Mouse (Mus musculus) olfactory bulb, adult 2 months (tissue): ENCODE data around the gene Gm12184. TPM values are rescaled to one million over a fixed set of nuclear protein-coding genes. Genes with fewer than 3 reads are reported as not detected.

ENCODE experiments used
- H3K27ac ChIP-seq: fragments of 200-500 bp; 2 replicates; pipeline ENCODE4 v1.5.1; 2012; ENCODE audit warnings: low read depth, low read length; ENCODE audit not compliant: insufficient read depth
- H3K4me1 ChIP-seq: fragments of 200-500 bp; 2 replicates; pipeline ENCODE4 v1.6.1; 2012; ENCODE audit warnings: low read length; ENCODE audit not compliant: control insufficient read depth, insufficient read depth
- H3K4me3 ChIP-seq: fragments of 200-500 bp; 2 replicates; pipeline ENCODE4 v1.5.1; 2012; ENCODE audit warnings: mild to moderate bottlenecking, low read depth, low read length, moderate library complexity; ENCODE audit not compliant: insufficient read depth
- CTCF ChIP-seq: fragments of 200-500 bp; IDR thresholded peaks from 2 replicates; pipeline ENCODE4 v1.5.1; 2012; ENCODE audit warnings: low read depth, mild to moderate bottlenecking, low read length, moderate library complexity; ENCODE audit not compliant: insufficient read depth
- POLR2A ChIP-seq: fragments of 200-500 bp; IDR thresholded peaks from 2 replicates; pipeline ENCODE4 v1.6.1; 2012; ENCODE audit warnings: mild to moderate bottlenecking, low read depth, low read length, moderate library complexity; ENCODE audit not compliant: insufficient read depth
- WGBS: fragments of 180-500 bp; shearing (Covaris S2); methylation state at CpG from one replicate; pipeline ENCODE4 v1.1.7; 2018; 5-methylcytosine and 5-hydroxymethylcytosine counted together
- polyA plus RNA-seq: library from polyadenylated mRNA; stranded (reverse); fragments of >200 nt; gene quantifications from 2 replicates; pipeline ENCODE4 v1.2.4, GENCODE M21; 2012; ENCODE audit warnings: low replicate concordance; ENCODE audit not compliant: missing spikeins, insufficient read depth, insufficient read length

The Gm12184 gene
- polyA plus RNA-seq, 1 experiment: not detected

DNA sequence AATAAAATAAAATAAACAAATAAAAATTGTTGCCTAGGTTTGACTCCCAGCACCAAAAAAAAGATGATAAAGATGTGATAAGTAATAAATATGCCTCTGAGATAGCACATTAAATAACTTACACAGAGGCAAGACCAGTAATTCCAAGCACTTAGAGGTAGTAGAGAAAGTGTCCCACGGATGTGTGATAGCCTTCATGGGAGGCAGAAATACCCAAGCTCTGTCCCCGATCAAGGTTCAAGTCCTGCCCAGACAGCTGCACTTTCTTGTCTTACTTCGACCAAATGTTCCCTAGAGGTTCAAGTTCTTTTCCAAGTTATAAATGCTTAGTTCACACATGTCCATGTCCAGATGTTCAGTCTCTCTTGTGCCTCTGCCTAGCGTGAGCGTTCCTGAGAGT lies 37.2 kb downstream of the Gm12184 start:
- H3K4me1 ChIP-seq: 0 out of 2 replicates have a peak, but pooled peaks cover 3% of the 10 kb centered on the region
- WGBS: 90% methylated on average over 5 of the region's 5 CpGs
- H3K4me3 ChIP-seq: no peak overlapping the region
- no peak for TF ChIP-seq POLR2A
- TF ChIP-seq CTCF: no peak
- no peak overlapping the region for H3K27ac ChIP-seq

DNA sequence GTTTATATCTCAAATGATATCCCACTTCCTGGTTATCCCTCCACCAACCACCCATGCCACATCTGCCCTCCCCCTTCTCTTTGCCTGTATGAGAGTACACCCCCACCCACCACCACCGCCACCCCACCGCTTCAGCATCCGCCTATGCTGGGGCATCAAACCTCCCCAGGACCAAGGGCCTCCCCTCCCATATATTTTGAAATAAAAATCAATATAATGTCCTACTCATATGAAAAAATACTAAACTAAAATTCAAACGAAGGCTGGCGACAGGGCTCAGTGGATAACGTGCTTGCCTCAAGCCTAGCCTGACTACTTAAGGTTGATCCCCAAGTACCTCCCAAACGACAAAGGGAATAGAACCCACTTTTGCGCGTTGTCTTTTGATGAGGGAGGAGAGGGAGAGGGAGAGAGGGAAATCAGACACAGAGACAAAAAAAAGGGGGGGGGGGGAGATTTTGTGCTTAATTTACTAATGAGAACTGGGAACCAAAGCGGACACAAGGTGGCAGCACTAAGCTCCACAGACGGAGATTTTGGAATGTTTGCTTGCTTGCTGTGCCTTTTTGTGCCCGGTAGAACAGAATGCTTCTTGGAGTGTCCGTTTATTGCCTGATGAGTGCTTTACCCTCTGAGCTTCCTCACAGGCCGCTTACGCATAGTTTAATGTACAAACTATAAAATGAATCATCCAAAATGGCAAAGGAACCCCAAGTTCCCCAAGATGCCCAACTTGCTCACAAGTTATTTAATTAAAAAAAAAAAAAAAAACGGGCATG lies 38.0 kb downstream of the Gm12184 start:
- no peak overlapping the region for H3K27ac ChIP-seq
- no peak for TF ChIP-seq CTCF
- no peak for TF ChIP-seq POLR2A
- 2% methylated on average over 16 of the region's 16 CpGs for WGBS

DNA sequence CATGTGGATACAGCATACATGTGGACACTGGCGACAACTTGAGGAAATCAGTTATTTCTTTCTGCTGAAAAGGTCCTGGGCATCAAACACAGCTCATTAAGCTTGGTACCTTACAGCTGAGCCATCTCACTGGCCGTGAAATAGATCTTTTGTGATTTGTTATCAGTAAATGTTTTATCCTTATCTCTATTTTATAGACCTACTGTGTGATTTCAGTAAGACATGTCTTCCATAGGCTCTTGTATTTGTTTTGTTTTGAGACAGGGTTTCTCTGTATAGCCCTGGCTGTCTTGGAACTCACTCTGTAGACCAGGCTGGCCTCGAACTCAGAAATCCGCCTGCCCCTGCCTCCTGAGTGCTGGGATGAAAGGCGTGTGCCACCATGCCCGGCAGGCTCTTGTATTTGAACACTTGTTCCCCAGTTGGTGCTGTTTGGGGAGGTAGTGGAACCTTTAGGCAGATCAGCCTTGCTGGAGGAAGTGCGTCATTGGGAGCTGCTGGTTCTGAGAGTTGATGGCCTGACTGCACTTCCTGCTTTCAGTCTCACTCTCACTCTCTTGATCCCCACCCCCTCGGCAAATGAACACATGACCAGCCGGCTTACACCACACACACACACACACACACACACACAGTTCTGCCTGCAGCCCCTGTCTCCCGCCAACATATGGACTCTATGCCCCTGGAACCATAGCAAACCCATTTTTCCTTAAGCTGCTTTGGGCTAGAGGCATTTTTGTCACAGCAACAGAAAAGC lies 38.8 kb downstream of the Gm12184 start:
- H3K4me3 ChIP-seq: no peak overlapping the region
- TF ChIP-seq POLR2A (no peak), CTCF (no peak)
- 51% methylated on average over 10 of the region's 10 CpGs for WGBS
- 0 out of 2 replicates have a peak, but pooled peaks cover 3% of the 10 kb centered on the region for H3K4me1 ChIP-seq
- no peak overlapping the region for H3K27ac ChIP-seq

More for the DNA sequence above, 38.0 kb downstream of the Gm12184 start:
- Histone ChIP-seq H3K4me3 (peak overlapping the region; percentile 56), H3K4me1 (0 out of 2 replicates have a peak, but pooled peaks cover 3% of the 10 kb centered on the region)

- no peak for TF ChIP-seq CTCF
- TF ChIP-seq POLR2A: no peak
- Histone ChIP-seq H3K4me3 (no peak overlapping the region), H3K27ac (no peak overlapping the region), H3K4me1 (no peaks in the 10 kb centered on the region)
- 90% methylated on average over 4 of the region's 4 CpGs for WGBS
These were observed 44.2 kb downstream of the Gm12184 start for GRCm38 (mm10) chr11:48782243-48782642.

DNA sequence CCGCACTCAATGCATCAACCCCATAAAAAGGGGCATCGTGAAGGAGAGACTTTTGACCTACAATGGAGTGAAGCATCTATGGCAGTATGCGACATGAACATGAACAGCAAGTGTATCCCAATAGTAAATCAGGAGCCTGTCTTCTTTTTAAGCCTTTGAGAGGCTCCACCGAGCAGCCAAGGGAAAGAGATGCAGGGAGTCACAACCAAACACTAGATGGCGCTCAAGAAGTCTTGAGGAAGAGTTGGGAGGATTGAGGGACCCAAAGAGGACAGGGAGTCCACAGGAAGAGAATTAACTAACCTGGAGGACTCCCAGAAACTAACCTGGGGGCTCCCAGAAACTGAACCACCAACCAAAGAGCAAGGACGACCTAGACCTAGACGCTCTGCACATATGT lies 47.0 kb downstream of the Gm12184 start:
- H3K27ac ChIP-seq: no peak overlapping the region
- 45% methylated on average over 7 of the region's 7 CpGs for WGBS
- TF ChIP-seq POLR2A (no peak), CTCF (no peak)
- no peaks in the 10 kb centered on the region for H3K4me1 ChIP-seq
- no peak overlapping the region for H3K4me3 ChIP-seq

DNA sequence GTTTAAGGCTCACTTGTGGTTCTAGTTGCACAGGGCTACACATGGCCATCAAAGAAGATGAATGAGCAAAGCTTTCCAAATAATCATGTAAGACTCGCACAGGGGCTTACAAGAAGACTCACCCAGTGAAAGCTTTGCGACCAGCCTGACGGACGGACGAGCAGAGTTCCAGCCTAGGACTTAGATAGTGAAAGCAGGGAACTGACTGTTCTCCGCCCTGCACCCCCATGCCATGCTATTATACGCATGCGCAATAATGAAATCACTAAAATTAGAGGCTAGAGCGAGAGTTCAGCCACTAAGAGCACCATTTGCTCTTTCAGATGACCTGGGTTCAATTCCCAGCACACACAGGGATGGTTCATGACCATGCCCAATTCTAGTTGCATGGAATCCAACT lies 49.2 kb downstream of the Gm12184 start:
- no peak for TF ChIP-seq POLR2A
- TF ChIP-seq CTCF: no peak
- no peak overlapping the region for H3K4me3 ChIP-seq
- H3K4me1 ChIP-seq: no peaks in the 10 kb centered on the region
- 94% methylated on average over 9 of the region's 9 CpGs for WGBS
- H3K27ac ChIP-seq: no peak overlapping the region

DNA sequence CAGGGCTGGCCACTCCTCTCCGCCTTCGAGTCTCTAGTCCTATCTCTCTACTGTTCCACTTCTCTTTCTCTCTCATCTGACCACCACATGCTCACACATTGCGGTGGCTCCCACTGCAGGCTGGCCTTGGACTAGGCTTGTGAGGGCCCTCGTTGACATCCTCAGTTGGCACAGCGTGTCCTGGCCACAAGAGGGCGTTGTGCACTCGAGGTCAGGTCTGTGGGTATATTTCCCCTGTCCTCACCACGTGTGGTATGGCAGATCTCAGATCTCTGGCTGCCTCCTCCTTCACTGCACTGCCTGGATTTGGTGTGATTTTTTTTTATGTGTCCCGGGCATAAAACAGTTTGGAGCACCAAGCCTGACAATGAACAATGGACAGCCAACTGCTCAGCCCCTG lies 49.8 kb downstream of the Gm12184 start:
- no peaks in the 10 kb centered on the region for H3K4me1 ChIP-seq
- no peak overlapping the region for H3K4me3 ChIP-seq
- no peak overlapping the region for H3K27ac ChIP-seq
- WGBS: 46% methylated on average over 9 of the region's 9 CpGs
- TF ChIP-seq POLR2A: no peak

DNA sequence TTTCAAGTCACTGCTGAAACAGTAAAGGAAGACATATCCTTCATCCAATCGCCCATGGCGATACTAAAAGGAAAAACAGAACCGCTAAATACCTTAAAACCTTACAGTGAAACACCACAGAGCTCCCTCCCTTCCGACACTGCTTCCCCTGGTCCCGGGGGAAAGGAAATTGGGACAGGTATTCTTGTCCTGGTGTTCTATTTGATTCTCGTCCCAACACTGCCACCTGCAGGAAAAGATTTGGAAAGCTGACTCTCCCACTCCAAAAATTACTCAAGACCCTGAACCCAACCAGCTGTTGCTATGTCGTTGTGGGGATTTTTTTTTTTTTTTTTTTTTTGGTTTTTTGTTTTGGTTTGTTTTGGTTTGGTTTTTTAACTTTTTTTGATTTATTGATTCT lies 51.0 kb downstream of the Gm12184 start:
- Histone ChIP-seq H3K4me3 (no peak overlapping the region), H3K27ac (no peak overlapping the region), H3K4me1 (no peaks in the 10 kb centered on the region)
- TF ChIP-seq CTCF (no peak), POLR2A (no peak)
- 3% methylated on average over 7 of the region's 7 CpGs for WGBS

Other genes with a start within 250 kb of the Gm12184 start
- 2,873 TPM in 1 of 2 replicates, not detected in the other for gene Rack1, start 26.3 kb downstream of the Gm12184 start, polyA plus RNA-seq
- gene Trim41, start 9.3 kb downstream of the Gm12184 start, polyA plus RNA-seq: not detected in 2 replicates
- gene Trim7, start 515 bp downstream of the Gm12184 start, polyA plus RNA-seq: not detected in 2 replicates
- gene Irgm1, start 45.0 kb upstream of the Gm12184 start, polyA plus RNA-seq: 204 TPM in 1 of 2 replicates, not detected in the other
- gene Gm5431, start 75.6 kb upstream of the Gm12184 start, polyA plus RNA-seq: not detected in 2 replicates
- not detected in 2 replicates for gene Psme2b, start 119.5 kb upstream of the Gm12184 start, polyA plus RNA-seq
- not detected in 2 replicates for gene Olfr56, start 152.2 kb upstream of the Gm12184 start, polyA plus RNA-seq
- gene 9930111J21Rik1, start 152.7 kb upstream of the Gm12184 start, polyA plus RNA-seq: not detected in 2 replicates
- gene Gm12185, start 165.6 kb upstream of the Gm12184 start, polyA plus RNA-seq: not detected in 2 replicates
- gene Tgtp1, start 167.5 kb upstream of the Gm12184 start, polyA plus RNA-seq: not detected in 2 replicates
- not detected in 2 replicates for gene 9930111J21Rik2, start 224.6 kb upstream of the Gm12184 start, polyA plus RNA-seq
- not detected in 2 replicates for gene Tgtp2, start 237.6 kb upstream of the Gm12184 start, polyA plus RNA-seq
- not detected in 2 replicates for gene Ifi47, start 249.9 kb upstream of the Gm12184 start, polyA plus RNA-seq